In genomic region chr9:42898091-42898591, GRCm38 (mm10) we compare ENCODE assay signal across 9 mouse cellular contexts. TPM values are rescaled to one million over a fixed set of nuclear protein-coding genes. Genes with fewer than 3 reads are reported as not detected.
A peak's percentile ranks its signal among the peaks of the same experiment; 100 is the strongest.
DNase-seq lines count a peak whose midpoint lies in the region; ATAC-seq and TF ChIP-seq lines count a peak whose summit lies in the region.
"Had no signal": no experiment of that assay in that cellular context is flagged by ENCODE, and none has a peak within 500 bp of the region (broad histone marks: within the 10 kb centered on the region; RNA-seq: fewer than 3 reads in every experiment).

No protein-coding gene starts in this region.

- TF ChIP-seq EP300 in ES-Bruce4 (IDR thresholded peaks at IDR 0.05; ENCODE audit: insufficient read depth, low read depth, low read length): no peak

- ATAC-seq in embryonic facial prominence, embryonic 12.5 days (ENCODE audit: insufficient number of reproducible peaks, insufficient read depth, low FRiP score, low TSS enrichment): no peak
- peak; percentile 60 for ATAC-seq in neural tube, embryonic 14.5 days (ENCODE audit: low read depth)

- TF ChIP-seq POLR2A in ES-Bruce4 (IDR thresholded peaks at IDR 0.05; ENCODE audit: insufficient read depth, low read length): no peak
- no peak for TF ChIP-seq POLR2A in thymus, adult 2 months (IDR thresholded peaks at IDR 0.05; ENCODE audit: control insufficient read depth, extremely low read depth, insufficient read depth, low read length, poor library complexity)

- H3K27ac ChIP-seq in heart, embryonic 10.5 days: peak overlapping the region; percentile 76; the same call in 1 of the 2 replicates
- H3K27ac ChIP-seq in ES-Bruce4 (ENCODE audit: insufficient read depth, low read length): peak overlapping the region; percentile 8
- H3K27ac ChIP-seq in embryonic facial prominence, embryonic 12.5 days: no peak overlapping the region
- peak overlapping the region; percentile 59; the same call in 1 of the 2 replicates for H3K27ac ChIP-seq in neural tube, embryonic 14.5 days (ENCODE audit: low read depth, low read length)
- no peak overlapping the region for H3K27ac ChIP-seq in thymus, adult 2 months (ENCODE audit: control insufficient read depth, insufficient read depth, low read length)

- no peaks in the 10 kb centered on the region for H3K36me3 ChIP-seq in heart, embryonic 10.5 days
- no peaks in the 10 kb centered on the region for H3K36me3 ChIP-seq in ES-Bruce4 (ENCODE audit: control insufficient read depth, insufficient read depth, low read length, poor library complexity, severe bottlenecking)
- no peaks in the 10 kb centered on the region for H3K36me3 ChIP-seq in embryonic facial prominence, embryonic 12.5 days
- no peaks in the 10 kb centered on the region for H3K36me3 ChIP-seq in neural tube, embryonic 14.5 days (ENCODE audit: control insufficient read depth, insufficient read depth, low read length)
- no peaks in the 10 kb centered on the region for H3K36me3 ChIP-seq in thymus, adult 2 months (ENCODE audit: control insufficient read depth, insufficient read depth, low read length)

- H3K9me3 ChIP-seq in heart, embryonic 10.5 days: no peaks in the 10 kb centered on the region
- no peaks in the 10 kb centered on the region for H3K9me3 ChIP-seq in ES-Bruce4 (replicated peaks; ENCODE audit: control insufficient read depth, insufficient read depth, low read length, poor library complexity, severe bottlenecking)
- no peaks in the 10 kb centered on the region for H3K9me3 ChIP-seq in embryonic facial prominence, embryonic 12.5 days
- no peaks in the 10 kb centered on the region for H3K9me3 ChIP-seq in neural tube, embryonic 14.5 days (ENCODE audit: control insufficient read depth, low read length)

- 4% methylated on average over 11 of the region's 11 CpGs for WGBS in heart, embryonic 10.5 days
- 2% methylated on average over 11 of the region's 11 CpGs for WGBS in embryonic facial prominence, embryonic 12.5 days
- WGBS in neural tube, embryonic 14.5 days: under 1% methylated on average over 11 of the region's 11 CpGs
- 63% methylated on average over 11 of the region's 11 CpGs for WGBS in thymus, adult 2 months

- H3K4me1 ChIP-seq in heart, embryonic 10.5 days: peaks cover 37% of the 10 kb centered on the region
- no peaks in the 10 kb centered on the region for H3K4me1 ChIP-seq in ES-Bruce4 (ENCODE audit: control insufficient read depth, insufficient read depth, low read length)
- peaks cover 28% of the 10 kb centered on the region for H3K4me1 ChIP-seq in embryonic facial prominence, embryonic 12.5 days
- H3K4me1 ChIP-seq in neural tube, embryonic 14.5 days (ENCODE audit: control insufficient read depth, insufficient read depth, low read length): peaks cover 12% of the 10 kb centered on the region
- 0 out of 2 replicates have a peak, but pooled peaks cover 4% of the 10 kb centered on the region for H3K4me1 ChIP-seq in thymus, adult 2 months (replicated peaks; ENCODE audit: control insufficient read depth, insufficient read depth, low read length)

- H3K4me2 ChIP-seq in embryonic facial prominence, embryonic 12.5 days (replicated peaks): peak overlapping the region; percentile 99
- H3K4me2 ChIP-seq in neural tube, embryonic 14.5 days (ENCODE audit: low read depth, low read length): peak overlapping the region; percentile 97

- peak overlapping the region; percentile 71 for H3K4me3 ChIP-seq in heart, embryonic 10.5 days
- peak overlapping the region; percentile 54 for H3K4me3 ChIP-seq in ES-Bruce4 (ENCODE audit: low read depth, low read length)
- peak overlapping the region; percentile 50 for H3K4me3 ChIP-seq in embryonic facial prominence, embryonic 12.5 days
- H3K4me3 ChIP-seq in neural tube, embryonic 14.5 days (ENCODE audit: low read depth, low read length): peak overlapping the region; percentile 37
- no peak overlapping the region for H3K4me3 ChIP-seq in thymus, adult 2 months (ENCODE audit: control insufficient read depth, insufficient read depth, low read length)

- DNase-seq in heart, embryonic 10.5 days (ENCODE audit: low spot score): no peak
- DNase-seq in heart, adult 11 months: no peak
- peak; percentile 45 to 48 for DNase-seq in layer of hippocampus, postnatal 10 days (ENCODE audit: low spot score in 2 of 2)
- no peak for DNase-seq in thymus, adult 2 months
- no peak for DNase-seq in gastrocnemius, adult 18-20 months (ENCODE audit: low spot score)

- peak overlapping the region; percentile 68; the same call in 1 of the 2 replicates for H3K9ac ChIP-seq in ES-Bruce4 (ENCODE audit: low read depth, poor library complexity, severe bottlenecking)
- H3K9ac ChIP-seq in embryonic facial prominence, embryonic 12.5 days: 0 out of 2 replicates have a peak overlapping the region, but pooled peaks have one; percentile 19
- H3K9ac ChIP-seq in neural tube, embryonic 14.5 days (replicated peaks; ENCODE audit: low read depth, low read length): peak overlapping the region; percentile 55

- H3K27me3 ChIP-seq in heart, embryonic 10.5 days (ENCODE audit: insufficient read depth, poor library complexity, severe bottlenecking): peaks cover 80% of the 10 kb centered on the region
- H3K27me3 ChIP-seq in ES-Bruce4 (ENCODE audit: control insufficient read depth, insufficient read depth, low read length, poor library complexity, severe bottlenecking): peaks cover 2% of the 10 kb centered on the region; the same call in 1 of the 2 replicates
- peaks cover 31% of the 10 kb centered on the region for H3K27me3 ChIP-seq in embryonic facial prominence, embryonic 12.5 days
- H3K27me3 ChIP-seq in neural tube, embryonic 14.5 days (ENCODE audit: control insufficient read depth, insufficient read depth, low read length): peaks cover 4% of the 10 kb centered on the region; the same call in 1 of the 2 replicates
- peaks cover 4% of the 10 kb centered on the region for H3K27me3 ChIP-seq in thymus, adult 2 months (ENCODE audit: control insufficient read depth, insufficient read depth, low read length)

- no peak for TF ChIP-seq CTCF in ES-Bruce4 (IDR thresholded peaks at IDR 0.05; ENCODE audit: low read depth, low read length)
- no peak for TF ChIP-seq CTCF in thymus, adult 2 months (IDR thresholded peaks at IDR 0.05; ENCODE audit: borderline replicate concordance, control insufficient read depth, extremely low read depth, insufficient read depth, low read length, poor library complexity)

RNA-seq across cellular contexts. Expression of gene Grik4, which starts 46.2 kb away (rescaled TPM):
- 0.28 and 1.9 TPM in 2 replicates for polyA plus RNA-seq in heart, embryonic 10.5 days (2016; fragmentation: Nextera tagmentation; extraction: Ambion mirVana)
- 0.75 and 1.0 TPM in 2 replicates for polyA plus RNA-seq in ES-Bruce4 (2011; ENCODE audit: insufficient read depth, insufficient read length, low read depth, missing spikeins)
- polyA plus RNA-seq in embryonic facial prominence, embryonic 12.5 days (2016; fragmentation: Nextera tagmentation; extraction: Ambion mirVana): 3.8 and 4.0 TPM in 2 replicates
- total RNA-seq in layer of hippocampus, postnatal 10 days (2021): 10 to 100 TPM; 50.8 to 60.9 TPM
- polyA plus RNA-seq in neural tube, embryonic 14.5 days (2014; fragmentation: Nextera tagmentation; extraction: Ambion mirVana): 5.2 and 5.6 TPM in 2 replicates
- polyA plus RNA-seq in thymus, adult 2 months (2012; rRNA removed): 0.04 and 0.16 TPM in 2 replicates
- total RNA-seq in gastrocnemius, adult 18-20 months (2021): under 1 TPM in 1 of 2 experiments, not detected in 1; 0.12 TPM
- total RNA-seq: neutrophil, adult 5-6 weeks had no signal

Comparison
In these comparisons a context has a peak if more than half of its experiments do, and no peak if none do; other contexts are left out.
1. DNase-seq: peak in layer of hippocampus, postnatal 10 days (2 of 2); none in heart, embryonic 10.5 days (single experiment), heart, adult 11 months (single experiment), thymus, adult 2 months (single experiment) and gastrocnemius, adult 18-20 months (single experiment).
2. H3K27ac ChIP-seq: peak in heart, embryonic 10.5 days (single experiment), ES-Bruce4 (single experiment) and neural tube, embryonic 14.5 days (single experiment); none in embryonic facial prominence, embryonic 12.5 days (single experiment) and thymus, adult 2 months (single experiment).
3. Peak in every context shown above with its lines, with median percentiles within 50 percentile points of each other: H3K9ac ChIP-seq.